Mouse (Mus musculus) stomach, postnatal 0 days (tissue): ENCODE measurements around the gene Cltrn.

ENCODE experiments used
- CTCF ChIP-seq: IDR thresholded peaks from 2 replicates; pipeline ENCODE4 v1.5.1; 2016; ENCODE audit warnings: antibody characterized with exemption, low read depth, mild to moderate bottlenecking, moderate library complexity
- EP300 ChIP-seq: optimal IDR thresholded peaks from 2 replicates; pipeline ENCODE3; 2016; ENCODE audit warnings: antibody characterized with exemption

DNA sequence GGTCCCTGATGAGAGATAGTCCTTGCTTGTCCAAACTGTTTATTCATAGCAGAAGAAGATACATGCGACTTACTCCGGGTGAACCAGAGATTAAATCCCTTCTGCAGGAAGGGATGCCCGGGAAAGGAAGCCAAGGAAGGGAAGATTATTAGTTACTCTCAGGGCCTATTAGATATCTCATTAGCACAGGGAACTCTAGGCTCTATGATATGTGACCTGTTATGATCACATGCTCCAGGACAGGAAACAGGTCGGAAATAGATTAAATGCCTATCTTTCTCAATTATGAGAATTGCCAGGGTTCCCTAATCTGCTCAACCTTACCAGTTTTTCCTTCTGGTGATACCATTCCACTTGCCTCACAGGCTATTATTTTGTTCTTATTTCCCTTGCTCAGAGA, 32.9 kb upstream of the Cltrn start:
- TF ChIP-seq CTCF, result no peak
- no peak for TF ChIP-seq EP300
